Mouse (Mus musculus) CD8-positive naive resting alpha-beta T cell, adult 2 months (primary cell): ENCODE results near the gene Fahd1.

Experiments used
- DNase-seq, 2 experiments: peaks; one replicate each; pipeline ENCODE4 v3.0.0; 2022; ENCODE audit warnings: low read depth in 2 of 2, low spot score in 2 of 2

Gene Fahd1

GRCm38 (mm10) chr17:24850065-24850772 lies at the start of gene Fahd1:
Gene Fahd1, minus strand, starts transcription at chr17:24850364.
- peak; percentile 88 to 89 for DNase-seq

- no peak for DNase-seq
These were observed 49.0 kb upstream of the Fahd1 start for GRCm38 (mm10) chr17:24899153-24899552.

- DNase-seq, result no peak
These were observed 48.1 kb upstream of the Fahd1 start for GRCm38 (mm10) chr17:24898041-24898854.

GRCm38 (mm10) chr17:24897600-24897999 lies 47.4 kb upstream of the Fahd1 start:
- DNase-seq, result no peak

GRCm38 (mm10) chr17:24896993-24897269 lies 46.8 kb upstream of the Fahd1 start:
- DNase-seq, result no peak

GRCm38 (mm10) chr17:24896241-24896992 lies 46.3 kb upstream of the Fahd1 start, which contains the start of gene Nme3:
Gene Nme3, plus strand, starts transcription at chr17:24896500.
- DNase-seq, result peak; percentile 36 to 55

GRCm38 (mm10) chr17:24895571-24896240 lies 45.5 kb upstream of the Fahd1 start:
- DNase-seq, result no peak

- DNase-seq, result peak; percentile 67 to 69
These were observed 44.9 kb upstream of the Fahd1 start, which contains the start of the genes Eme2 and Mrps34 for GRCm38 (mm10) chr17:24894995-24895547. Gene Eme2, minus strand, starts transcription at chr17:24895087. Gene Mrps34, plus strand, starts transcription at chr17:24895116.

GRCm38 (mm10) chr17:24894061-24894994 lies 44.2 kb upstream of the Fahd1 start:
- no peak for DNase-seq

- no peak for DNase-seq
These were observed 43.1 kb upstream of the Fahd1 start for GRCm38 (mm10) chr17:24893276-24893675.

GRCm38 (mm10) chr17:24892785-24893184 lies 42.6 kb upstream of the Fahd1 start:
- DNase-seq, result no peak

- DNase-seq, result no peak
These were observed 41.2 kb upstream of the Fahd1 start for GRCm38 (mm10) chr17:24891321-24891720.

- DNase-seq, result no peak
These were observed 40.3 kb upstream of the Fahd1 start for GRCm38 (mm10) chr17:24890151-24891092.

GRCm38 (mm10) chr17:24888862-24889261 lies 38.7 kb upstream of the Fahd1 start:
- no peak for DNase-seq

GRCm38 (mm10) chr17:24887291-24888080 lies 37.3 kb upstream of the Fahd1 start:
- no peak for DNase-seq

GRCm38 (mm10) chr17:24886932-24887271 lies 36.7 kb upstream of the Fahd1 start:
- DNase-seq, result no peak

- DNase-seq, result peak; percentile 95 to 96
These were observed 36.2 kb upstream of the Fahd1 start, which contains the start of the genes Nubp2 and Spsb3 for GRCm38 (mm10) chr17:24886134-24886931. Gene Nubp2, minus strand, starts transcription at chr17:24886349. Gene Spsb3, plus strand, starts transcription at chr17:24886643.
